Mouse (Mus musculus): Measurements from ENCODE around the gene Mkrn2. TPM values are rescaled to one million over a fixed set of nuclear protein-coding genes. Genes with fewer than 3 reads are reported as not detected.

Gene Mkrn2
- total and polyA plus RNA-seq, 3 experiments: 13.1 to 38.1 TPM; not detected in 1

DNA sequence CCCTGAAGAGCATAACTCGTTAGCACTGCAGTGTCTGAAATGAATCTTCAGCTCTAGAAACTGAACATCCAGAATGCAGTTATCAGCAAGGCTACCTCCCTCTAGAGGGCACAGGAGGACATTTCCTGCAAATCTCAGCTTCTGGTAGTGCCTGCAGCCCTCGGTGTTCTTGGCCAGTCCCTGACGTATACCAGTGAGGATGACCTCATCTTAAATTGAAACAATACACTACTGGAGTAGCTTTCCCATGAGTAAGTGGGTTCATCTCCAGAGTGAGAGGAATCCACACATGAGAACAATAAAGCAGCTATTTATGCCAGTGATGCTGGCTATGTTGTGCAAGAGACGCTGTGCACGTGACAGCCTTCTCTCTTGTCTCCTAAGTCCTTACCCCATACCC is 46.2 kb upstream of the Mkrn2 start:
- no peak overlapping the region for H3K9ac ChIP-seq (ENCODE audit: control insufficient read depth, low read depth, low read length, poor library complexity, severe bottlenecking)
- TF ChIP-seq POLR2A (IDR thresholded peaks at IDR 0.05; ENCODE audit: control insufficient read depth in 1 of 2, insufficient read depth in 1 of 2, low read depth in 1 of 2, low read length in 2 of 2, poor library complexity in 1 of 2) (no peak), CTCF (IDR thresholded peaks at IDR 0.05 in 2 of 3, conservative IDR thresholded peaks at IDR 0.05 in 1 of 3; ENCODE audit: control insufficient read depth in 1 of 3, insufficient read depth in 1 of 3, low read depth in 2 of 3, low read length in 3 of 3, poor library complexity in 1 of 3, severe bottlenecking in 1 of 3) (peak in 1 of 3 experiments; percentile 7; a peak in 1 of 6 replicates)
- H3K27ac ChIP-seq (ENCODE audit: control insufficient read depth, low read depth, low read length): no peak overlapping the region
- H3K9me3 ChIP-seq (replicated peaks; ENCODE audit: insufficient read depth, low read length): no peaks in the 10 kb centered on the region
- H3K4me1 ChIP-seq (ENCODE audit: control insufficient read depth in 1 of 2, insufficient read depth in 2 of 2, low read length in 2 of 2): no peaks in the 10 kb centered on the region
- peaks cover 0 to 10% of the 10 kb centered on the region in 2 experiments; a peak in 2 of 4 replicates for H3K36me3 ChIP-seq (ENCODE audit: control insufficient read depth in 1 of 2, insufficient read depth in 2 of 2, low read length in 2 of 2)
- H3K27me3 ChIP-seq (ENCODE audit: control insufficient read depth in 1 of 2, insufficient read depth in 2 of 2, low read length in 2 of 2): no peaks in the 10 kb centered on the region
- no peak for DNase-seq (ENCODE audit: low read depth, low spot score)
- H3K79me2 ChIP-seq (ENCODE audit: control insufficient read depth, insufficient read depth, low read length, poor library complexity): no peaks in the 10 kb centered on the region
- no peak overlapping the region for H3K4me3 ChIP-seq (ENCODE audit: control insufficient read depth in 1 of 2, insufficient read depth in 1 of 2, low read depth in 2 of 2, low read length in 2 of 2)

DNA sequence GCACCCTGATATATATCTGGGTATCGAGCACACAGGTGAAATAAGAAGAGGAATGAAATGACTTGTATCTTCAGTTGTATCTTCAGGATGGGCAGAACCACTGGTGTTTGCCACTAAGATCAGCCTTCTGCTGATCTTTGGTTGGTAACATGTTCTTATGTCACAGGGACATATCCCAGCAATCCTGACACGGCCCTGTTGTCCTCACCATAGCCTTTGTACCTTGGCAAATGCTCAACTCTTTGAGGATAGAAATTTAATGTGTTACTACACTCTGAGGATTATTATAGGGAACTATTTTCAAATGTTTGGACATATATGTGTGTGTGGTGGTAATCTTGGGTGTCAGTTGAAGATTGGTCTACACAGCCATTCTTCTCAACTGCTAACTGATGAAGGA is 43.5 kb upstream of the Mkrn2 start:
- Histone ChIP-seq H3K27me3 (ENCODE audit: control insufficient read depth in 1 of 2, insufficient read depth in 2 of 2, low read length in 2 of 2) (no peaks in the 10 kb centered on the region), H3K9me3 (replicated peaks; ENCODE audit: insufficient read depth, low read length) (no peaks in the 10 kb centered on the region), H3K4me3 (ENCODE audit: control insufficient read depth in 1 of 2, insufficient read depth in 1 of 2, low read depth in 2 of 2, low read length in 2 of 2) (no peak overlapping the region), H3K79me2 (ENCODE audit: control insufficient read depth, insufficient read depth, low read length, poor library complexity) (no peaks in the 10 kb centered on the region), H3K36me3 (ENCODE audit: control insufficient read depth in 1 of 2, insufficient read depth in 2 of 2, low read length in 2 of 2) (peaks cover 0 to 12% of the 10 kb centered on the region in 2 experiments; a peak in 2 of 4 replicates), H3K27ac (ENCODE audit: control insufficient read depth, low read depth, low read length) (no peak overlapping the region), H3K9ac (ENCODE audit: control insufficient read depth, low read depth, low read length, poor library complexity, severe bottlenecking) (no peak overlapping the region), H3K4me1 (ENCODE audit: control insufficient read depth in 1 of 2, insufficient read depth in 2 of 2, low read length in 2 of 2) (no peaks in the 10 kb centered on the region)
- no peak for DNase-seq (ENCODE audit: low read depth, low spot score)
- TF ChIP-seq EP300 (IDR thresholded peaks at IDR 0.05; ENCODE audit: low read depth in 1 of 2, low read length in 2 of 2) (no peak), NRF1 (IDR thresholded peaks at IDR 0.05; ENCODE audit: insufficient read depth, low read depth, low read length, poor library complexity, severe bottlenecking) (no peak), TAL1 (IDR thresholded peaks at IDR 0.05; ENCODE audit: low read length) (no peak), NELFE (IDR thresholded peaks at IDR 0.05; ENCODE audit: low read depth, low read length) (no peak), MAX (IDR thresholded peaks at IDR 0.05; ENCODE audit: low read length) (no peak), JUND (IDR thresholded peaks at IDR 0.05; ENCODE audit: low read depth, low read length) (no peak), POLR2AphosphoS2 (IDR thresholded peaks at IDR 0.05; ENCODE audit: low read length) (no peak), ZC3H11A (IDR thresholded peaks at IDR 0.05; ENCODE audit: low read depth, low read length) (no peak), CHD1 (IDR thresholded peaks at IDR 0.05; ENCODE audit: low read depth, low read length) (no peak), MAFK (IDR thresholded peaks at IDR 0.05; ENCODE audit: borderline replicate concordance, low read depth, low read length) (no peak), USF1 (IDR thresholded peaks at IDR 0.05; ENCODE audit: low read depth, low read length) (no peak), GATA1 (IDR thresholded peaks at IDR 0.05; ENCODE audit: low read depth, low read length) (no peak), ZNF384 (IDR thresholded peaks at IDR 0.05; ENCODE audit: low read depth, low read length) (no peak), POLR2A (IDR thresholded peaks at IDR 0.05; ENCODE audit: control insufficient read depth in 1 of 2, insufficient read depth in 1 of 2, low read depth in 1 of 2, low read length in 2 of 2, poor library complexity in 1 of 2) (no peak), MYC (IDR thresholded peaks at IDR 0.05; ENCODE audit: low read depth, low read length) (no peak)

Data from MEL (cell line).